Mouse (Mus musculus) urinary bladder, postnatal 36 days (tissue): ENCODE measurements at regions not wholly inside any gene's neighbourhood (a gene's known extent, or its start where the extent isn't known, plus 50 kb on each side); places are given as distances from the start of the nearest gene placed in this dataset.

ENCODE experiments used
- DNase-seq, 2 experiments: peaks; one replicate each; pipeline ENCODE4 v3.0.0; 2022; ENCODE audit warnings: low spot score in 2 of 2, mixed read lengths in 1 of 2

GRCm38 (mm10) chr7:83475438-83476160, 109.1 kb upstream of the Tmc3 start:
- DNase-seq, result no peak

- DNase-seq, result no peak
These were observed 108.6 kb upstream of the Tmc3 start for GRCm38 (mm10) chr7:83476161-83476495.

GRCm38 (mm10) chr7:83476861-83477260, 107.9 kb upstream of the Tmc3 start:
- no peak for DNase-seq

GRCm38 (mm10) chr7:83477661-83478121, 107.0 kb upstream of the Tmc3 start:
- no peak for DNase-seq

- DNase-seq, result no peak
These were observed 103.1 kb upstream of the Tmc3 start for GRCm38 (mm10) chr7:83481655-83482054.

- DNase-seq, result no peak
These were observed 102.5 kb upstream of the Tmc3 start for GRCm38 (mm10) chr7:83482254-83482653.

- DNase-seq, result no peak
These were observed 101.9 kb upstream of the Tmc3 start for GRCm38 (mm10) chr7:83482671-83483304.

GRCm38 (mm10) chr7:83486156-83486750, 98.5 kb upstream of the Tmc3 start:
- DNase-seq, result no peak

GRCm38 (mm10) chr7:83489790-83490189, 94.9 kb upstream of the Tmc3 start:
- DNase-seq, result no peak

- no peak for DNase-seq
These were observed 79.6 kb upstream of the Tmc3 start for GRCm38 (mm10) chr7:83504996-83505645.

- peak; percentile 28 to 35 for DNase-seq
These were observed 68.4 kb upstream of the Tmc3 start for GRCm38 (mm10) chr7:83516295-83516694.

GRCm38 (mm10) chr7:83521511-83521910, 63.2 kb upstream of the Tmc3 start:
- no peak for DNase-seq
